In genomic region chr11:119477876-119478275, GRCm38 (mm10) we compare ENCODE assay signal across 17 mouse cellular contexts.
"Had no signal": no experiment of that assay in that cellular context is flagged by ENCODE, and none has a peak within 500 bp of the region (broad histone marks: within the 10 kb centered on the region; RNA-seq: fewer than 3 reads in every experiment).

No protein-coding gene starts in this region.

- H3K9ac ChIP-seq: lung, embryonic 15.5 days; midbrain, embryonic 13.5 days; midbrain, embryonic 15.5 days; neural tube, embryonic 12.5 days; stomach, embryonic 15.5 days had no signal

- H3K4me3 ChIP-seq: lung, embryonic 15.5 days; megakaryocyte, embryonic 14.5 days; midbrain, embryonic 13.5 days; midbrain, embryonic 15.5 days; neural tube, embryonic 12.5 days; stomach, embryonic 15.5 days had no signal

- H3K27me3 ChIP-seq: lung, embryonic 15.5 days; megakaryocyte, embryonic 14.5 days; midbrain, embryonic 13.5 days; midbrain, embryonic 15.5 days; neural tube, embryonic 12.5 days; stomach, embryonic 15.5 days had no signal

- H3K4me2 ChIP-seq: lung, embryonic 15.5 days; midbrain, embryonic 11.5 days; midbrain, embryonic 13.5 days; midbrain, embryonic 15.5 days; neural tube, embryonic 12.5 days; stomach, embryonic 15.5 days had no signal

- H3K36me3 ChIP-seq: midbrain, embryonic 13.5 days; midbrain, embryonic 15.5 days; neural tube, embryonic 12.5 days had no signal

- H3K27ac ChIP-seq: lung, embryonic 15.5 days; macrophage; midbrain, embryonic 13.5 days; midbrain, embryonic 15.5 days; neural tube, embryonic 12.5 days; stomach, embryonic 15.5 days; stomach, postnatal 0 days had no signal

- H3K9me3 ChIP-seq: lung, embryonic 15.5 days; megakaryocyte, embryonic 14.5 days; midbrain, embryonic 13.5 days; midbrain, embryonic 15.5 days; neural tube, embryonic 12.5 days; stomach, embryonic 15.5 days had no signal

- ATAC-seq: lung, postnatal 0 days; midbrain, embryonic 13.5 days; midbrain, embryonic 15.5 days had no signal

- H3K4me1 ChIP-seq: lung, embryonic 15.5 days; megakaryocyte, embryonic 14.5 days; midbrain, embryonic 13.5 days; midbrain, embryonic 15.5 days; neural tube, embryonic 12.5 days; stomach, embryonic 15.5 days had no signal

- DNase-seq: lung, adult 2 months; lung, postnatal 14 days; lung, postnatal 36 days; right cerebral cortex, postnatal 14 days; thymus, adult 2 months; thymus, postnatal 25 days; thymus, postnatal 4 days had no signal
